8 mouse cellular contexts compared by ENCODE assay signal in the genomic region with DNA sequence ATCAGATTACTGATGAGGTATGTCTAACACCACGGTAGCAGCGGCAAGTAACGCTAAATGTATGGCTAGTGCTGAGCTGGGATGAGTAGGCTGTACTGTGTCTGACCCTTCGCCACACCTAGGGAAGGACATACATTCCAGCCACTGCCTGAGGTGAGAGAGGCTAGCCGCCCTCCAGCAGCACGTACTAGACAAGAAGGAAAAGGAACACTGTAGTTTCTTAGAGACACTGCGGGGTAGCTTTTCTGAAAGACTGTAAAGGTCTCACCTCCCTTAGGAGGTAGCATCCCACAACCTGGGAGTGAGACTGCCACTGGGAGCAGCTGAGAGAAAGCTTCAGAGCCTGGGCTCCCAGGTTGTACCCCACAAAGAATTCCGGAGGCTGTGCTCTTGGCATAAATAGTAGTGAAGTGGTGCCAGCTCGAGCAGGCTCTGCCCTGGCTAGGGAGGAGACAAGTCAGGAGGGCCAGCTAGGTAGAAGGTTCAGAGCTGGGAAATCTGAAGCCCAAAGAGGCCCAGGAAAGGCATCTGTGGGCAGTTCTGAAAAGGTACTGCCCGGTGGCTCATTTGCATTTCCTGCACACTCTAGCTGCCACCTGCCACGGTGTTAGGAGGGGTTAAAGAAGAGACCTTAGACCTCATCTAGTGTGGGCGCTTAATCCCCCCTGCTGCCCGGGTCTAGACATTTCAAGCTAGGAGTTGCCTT. TPM values are rescaled to one million over a fixed set of nuclear protein-coding genes. Genes with fewer than 3 reads are reported as not detected.
DNase-seq lines count a peak whose midpoint lies in the region; ATAC-seq and TF ChIP-seq lines count a peak whose summit lies in the region.

No protein-coding gene starts in this region.

- ATAC-seq in hematopoietic stem cell, adult 5-6 weeks (replicated peaks in 1 of 2; ENCODE audit: insufficient read depth in 1 of 2, low FRiP score in 2 of 2, low TSS enrichment in 1 of 2, low read depth in 1 of 2, poor library complexity in 2 of 2, severe bottlenecking in 2 of 2) = peak; percentile 4 to 9; a peak in 2 of 4 replicates
- no peak for ATAC-seq in limb, embryonic 11.5 days (ENCODE audit: insufficient number of reproducible peaks, low FRiP score, low TSS enrichment, low read depth)
- no peak for ATAC-seq in midbrain, embryonic 14.5 days (ENCODE audit: low FRiP score, low TSS enrichment)

- no peaks in the 10 kb centered on the region for H3K9me3 ChIP-seq in limb, embryonic 11.5 days (ENCODE audit: control insufficient read depth, low read length)
- no peaks in the 10 kb centered on the region for H3K9me3 ChIP-seq in midbrain, embryonic 14.5 days (ENCODE audit: control insufficient read depth, low read length)

- H3K4me2 ChIP-seq in limb, embryonic 11.5 days (ENCODE audit: low read depth, severe bottlenecking) = peak overlapping the region; percentile 67
- H3K4me2 ChIP-seq in midbrain, embryonic 14.5 days (ENCODE audit: low read length) = peak overlapping the region; percentile 68

- peak overlapping the region; percentile 59 for H3K27ac ChIP-seq in spleen, adult 2 months (ENCODE audit: insufficient read depth, low read length)
- no peak overlapping the region for H3K27ac ChIP-seq in limb, embryonic 11.5 days (replicated peaks; ENCODE audit: low read depth, low read length)
- H3K27ac ChIP-seq in midbrain, embryonic 14.5 days (replicated peaks; ENCODE audit: low read depth, low read length) = no peak overlapping the region

- H3K27me3 ChIP-seq in spleen, adult 2 months (ENCODE audit: control insufficient read depth, insufficient read depth, low read length) = no peaks in the 10 kb centered on the region
- H3K27me3 ChIP-seq in limb, embryonic 11.5 days (ENCODE audit: control insufficient read depth, insufficient read depth, low read length) = no peaks in the 10 kb centered on the region
- H3K27me3 ChIP-seq in midbrain, embryonic 14.5 days (ENCODE audit: control insufficient read depth, insufficient read depth, low read length) = no peaks in the 10 kb centered on the region

- WGBS in spleen, adult 2 months = 48% methylated on average over 13 of the region's 13 CpGs
- 46% methylated on average over 13 of the region's 13 CpGs for WGBS in limb, embryonic 11.5 days
- WGBS in midbrain, embryonic 14.5 days = 54% methylated on average over 13 of the region's 13 CpGs

- peaks cover 9% of the 10 kb centered on the region; the same call in 1 of the 2 replicates for H3K4me1 ChIP-seq in spleen, adult 2 months (ENCODE audit: control insufficient read depth, insufficient read depth, insufficient read length)
- H3K4me1 ChIP-seq in limb, embryonic 11.5 days (ENCODE audit: control insufficient read depth, insufficient read depth, low read length) = peaks cover 8% of the 10 kb centered on the region
- H3K4me1 ChIP-seq in midbrain, embryonic 14.5 days (ENCODE audit: control insufficient read depth, insufficient read depth, low read length) = peaks cover 17% of the 10 kb centered on the region

- no peak for TF ChIP-seq POLR2A in spleen, adult 2 months (IDR thresholded peaks at IDR 0.05; ENCODE audit: low read depth, low read length)

- H3K9ac ChIP-seq in limb, embryonic 11.5 days (ENCODE audit: low read length) = peak overlapping the region; percentile 64
- peak overlapping the region; percentile 79 for H3K9ac ChIP-seq in midbrain, embryonic 14.5 days (replicated peaks; ENCODE audit: low read length)

- H3K36me3 ChIP-seq in spleen, adult 2 months (ENCODE audit: control insufficient read depth, insufficient read depth, low read length) = peaks cover 3% of the 10 kb centered on the region; the same call in 1 of the 2 replicates
- H3K36me3 ChIP-seq in limb, embryonic 11.5 days (ENCODE audit: control insufficient read depth, insufficient read depth, low read length) = peaks cover 2% of the 10 kb centered on the region; the same call in 1 of the 2 replicates
- 0 out of 2 replicates have a peak, but pooled peaks cover 5% of the 10 kb centered on the region for H3K36me3 ChIP-seq in midbrain, embryonic 14.5 days (ENCODE audit: control insufficient read depth, insufficient read depth, low read length)

- no peak for TF ChIP-seq CTCF in spleen, adult 2 months (IDR thresholded peaks at IDR 0.05; ENCODE audit: extremely low read depth, insufficient read depth, insufficient read length, insufficient replicate concordance)

- H3K4me3 ChIP-seq in spleen, adult 2 months (ENCODE audit: extremely low read depth, insufficient read depth, insufficient read length) = peak overlapping the region; percentile 97
- peak overlapping the region; percentile 64 for H3K4me3 ChIP-seq in limb, embryonic 11.5 days (ENCODE audit: low read depth, low read length)
- peak overlapping the region; percentile 74 for H3K4me3 ChIP-seq in midbrain, embryonic 14.5 days (replicated peaks; ENCODE audit: low read depth, low read length)

- no peak for DNase-seq in spleen, adult 2 months (ENCODE audit: low read depth in 1 of 2, low spot score in 2 of 2)
- no peak for DNase-seq in spleen, postnatal 14 days (ENCODE audit: low spot score in 2 of 2)
- DNase-seq in cerebellum, postnatal 25 days = peak; percentile 80 to 83
- no peak for DNase-seq in limb, embryonic 11.5 days (ENCODE audit: low spot score)
- DNase-seq in midbrain, embryonic 14.5 days = no peak
- DNase-seq in ovary, adult 18-20 months (ENCODE audit: low spot score) = no peak
- no peak for DNase-seq in right cerebral cortex, postnatal 4 days

RNA-seq across cellular contexts. Expression of a gene that starts 1.1 kb away (rescaled TPM):
- polyA plus RNA-seq in spleen, adult 2 months (2012; rRNA removed) = 128 and 180 TPM in 2 replicates
- 28.8 and 35.6 TPM in 2 replicates for total RNA-seq in hematopoietic stem cell, adult 5-6 weeks (2017)
- polyA plus RNA-seq in limb, embryonic 11.5 days (2014; fragmentation: Nextera tagmentation; extraction: Ambion mirVana) = 87.8 and 95.9 TPM in 2 replicates
- polyA plus RNA-seq in midbrain, embryonic 14.5 days (2014; fragmentation: Nextera tagmentation; extraction: Ambion mirVana) = 69.3 and 78.8 TPM in 2 replicates

RNA-seq across cellular contexts. Expression of a gene that starts 6.3 kb away (rescaled TPM):
- 6.1 and 8.4 TPM in 2 replicates for polyA plus RNA-seq in spleen, adult 2 months (2012; rRNA removed)
- 72.7 and 78.2 TPM in 2 replicates for total RNA-seq in hematopoietic stem cell, adult 5-6 weeks (2017)
- polyA plus RNA-seq in limb, embryonic 11.5 days (2014; fragmentation: Nextera tagmentation; extraction: Ambion mirVana) = 107 and 116 TPM in 2 replicates
- polyA plus RNA-seq in midbrain, embryonic 14.5 days (2014; fragmentation: Nextera tagmentation; extraction: Ambion mirVana) = 50.9 and 63.5 TPM in 2 replicates

RNA-seq across cellular contexts. Expression of a gene that starts 6.6 kb away (rescaled TPM):
- polyA plus RNA-seq in spleen, adult 2 months (2012; rRNA removed) = 0.11 TPM in 1 of 2 replicates, not detected in the other
- total RNA-seq in hematopoietic stem cell, adult 5-6 weeks (2017) = not detected in 2 replicates
- polyA plus RNA-seq in limb, embryonic 11.5 days (2014; fragmentation: Nextera tagmentation; extraction: Ambion mirVana) = 1.3 and 1.4 TPM in 2 replicates
- polyA plus RNA-seq in midbrain, embryonic 14.5 days (2014; fragmentation: Nextera tagmentation; extraction: Ambion mirVana) = 0.78 and 1.6 TPM in 2 replicates

RNA-seq across cellular contexts. Expression of a gene that starts 15.3 kb away (rescaled TPM):
- 1.9 and 2.3 TPM in 2 replicates for polyA plus RNA-seq in spleen, adult 2 months (2012; rRNA removed)
- 3.1 and 3.3 TPM in 2 replicates for total RNA-seq in hematopoietic stem cell, adult 5-6 weeks (2017)
- polyA plus RNA-seq in limb, embryonic 11.5 days (2014; fragmentation: Nextera tagmentation; extraction: Ambion mirVana) = 16.5 TPM in 2 replicates
- polyA plus RNA-seq in midbrain, embryonic 14.5 days (2014; fragmentation: Nextera tagmentation; extraction: Ambion mirVana) = 12.8 and 14.1 TPM in 2 replicates

RNA-seq across cellular contexts. Expression of a gene that starts 38.7 kb away (rescaled TPM):
- 2.1 and 3.2 TPM in 2 replicates for polyA plus RNA-seq in spleen, adult 2 months (2012; rRNA removed)
- 0.94 and 1.2 TPM in 2 replicates for total RNA-seq in hematopoietic stem cell, adult 5-6 weeks (2017)
- polyA plus RNA-seq in limb, embryonic 11.5 days (2014; fragmentation: Nextera tagmentation; extraction: Ambion mirVana) = 0.91 and 1.2 TPM in 2 replicates
- polyA plus RNA-seq in midbrain, embryonic 14.5 days (2014; fragmentation: Nextera tagmentation; extraction: Ambion mirVana) = 0.32 and 0.43 TPM in 2 replicates

Comparison
In these comparisons a context has a peak if more than half of its experiments do, and no peak if none do; other contexts are left out.
1. DNase-seq: peak in cerebellum, postnatal 25 days (2 of 2); none in spleen, adult 2 months (0 of 2), spleen, postnatal 14 days (0 of 2), limb, embryonic 11.5 days (single experiment), midbrain, embryonic 14.5 days (single experiment), ovary, adult 18-20 months (single experiment) and right cerebral cortex, postnatal 4 days (single experiment).
2. ATAC-seq: peak in hematopoietic stem cell, adult 5-6 weeks (2 of 2); none in limb, embryonic 11.5 days (single experiment) and midbrain, embryonic 14.5 days (single experiment).
3. Peak in every context shown above with its lines, with median percentiles within 50 percentile points of each other: H3K4me3 ChIP-seq.